Mouse (Mus musculus): ENCODE measurements around the gene Zfp786.
"Not testable (repeated sequence)": the region's sequence is repeated elsewhere in the genome, so short reads cannot be mapped to it uniquely, and the experiment has no call there.

Zfp786 gene

DNA sequence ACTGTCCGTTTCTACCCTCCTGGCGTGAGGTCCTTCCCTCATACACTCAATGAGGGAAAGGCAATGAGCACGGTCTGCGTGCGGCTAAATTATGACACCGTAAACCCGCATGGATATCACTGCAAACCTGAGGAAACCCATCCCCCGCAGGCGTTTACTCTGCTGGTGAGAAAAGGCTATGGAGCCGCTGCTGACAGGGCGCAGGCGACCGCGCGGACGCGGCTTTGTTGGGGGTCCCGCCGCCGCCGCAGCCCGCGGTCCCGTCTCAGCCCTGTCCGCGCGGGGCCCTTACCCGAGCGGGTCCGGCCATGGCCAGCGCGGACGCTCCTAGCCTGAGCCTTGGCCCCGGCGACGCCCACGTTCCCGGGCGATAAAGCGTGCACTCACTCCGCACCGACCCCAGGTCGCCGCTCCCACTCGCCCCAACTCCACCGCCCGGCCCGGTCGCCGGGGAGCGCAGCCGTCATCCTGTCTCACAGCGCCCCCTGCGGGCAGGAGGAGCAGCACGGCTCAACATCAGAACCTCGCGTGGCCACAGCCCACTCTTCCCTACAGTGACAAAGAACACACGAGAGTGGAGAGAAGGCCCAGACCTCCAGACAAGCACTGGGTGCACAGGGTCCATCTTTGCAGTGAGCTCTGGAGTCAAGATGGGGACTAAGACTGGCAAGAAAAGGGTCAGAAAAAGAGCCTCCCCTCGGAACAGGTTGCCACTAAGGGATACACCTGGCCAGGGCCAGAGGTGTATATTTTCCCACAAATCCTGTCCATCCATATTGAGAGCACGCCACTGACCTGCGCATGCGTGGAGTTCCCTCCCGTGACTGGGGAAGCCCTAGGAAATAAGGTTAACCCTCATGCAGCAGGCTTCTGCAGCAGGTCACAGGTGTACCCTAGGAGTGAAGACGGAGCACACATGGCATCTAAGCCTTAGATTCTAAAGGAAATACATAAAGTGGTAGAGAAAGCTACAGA, at the start of gene Zfp786:
TSS of gene Zfp786 (minus strand) at position 764 of the 975 bp plus-strand sequence.
- peak; percentile 98 for DNase-seq

DNA sequence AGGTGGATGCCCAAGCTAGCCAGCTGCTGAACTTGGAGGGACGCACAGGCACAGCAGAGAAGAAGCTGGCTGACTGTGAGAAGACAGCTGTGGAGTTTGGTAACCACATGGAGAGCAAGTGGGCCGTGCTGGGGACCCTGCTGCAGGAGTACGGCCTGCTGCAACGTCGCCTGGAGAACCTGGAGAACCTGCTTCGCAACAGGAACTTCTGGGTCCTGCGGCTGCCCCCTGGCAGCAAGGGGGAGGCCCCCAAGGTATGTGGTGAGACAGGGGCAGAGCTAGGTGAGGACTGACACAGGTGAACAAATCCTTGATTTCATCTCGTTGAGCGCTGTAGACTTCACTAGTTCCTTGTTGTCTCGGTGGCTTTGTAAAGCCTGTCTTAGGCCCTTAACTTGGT, 49.5 kb upstream of the Zfp786 start:
- DNase-seq: no peak

DNA sequence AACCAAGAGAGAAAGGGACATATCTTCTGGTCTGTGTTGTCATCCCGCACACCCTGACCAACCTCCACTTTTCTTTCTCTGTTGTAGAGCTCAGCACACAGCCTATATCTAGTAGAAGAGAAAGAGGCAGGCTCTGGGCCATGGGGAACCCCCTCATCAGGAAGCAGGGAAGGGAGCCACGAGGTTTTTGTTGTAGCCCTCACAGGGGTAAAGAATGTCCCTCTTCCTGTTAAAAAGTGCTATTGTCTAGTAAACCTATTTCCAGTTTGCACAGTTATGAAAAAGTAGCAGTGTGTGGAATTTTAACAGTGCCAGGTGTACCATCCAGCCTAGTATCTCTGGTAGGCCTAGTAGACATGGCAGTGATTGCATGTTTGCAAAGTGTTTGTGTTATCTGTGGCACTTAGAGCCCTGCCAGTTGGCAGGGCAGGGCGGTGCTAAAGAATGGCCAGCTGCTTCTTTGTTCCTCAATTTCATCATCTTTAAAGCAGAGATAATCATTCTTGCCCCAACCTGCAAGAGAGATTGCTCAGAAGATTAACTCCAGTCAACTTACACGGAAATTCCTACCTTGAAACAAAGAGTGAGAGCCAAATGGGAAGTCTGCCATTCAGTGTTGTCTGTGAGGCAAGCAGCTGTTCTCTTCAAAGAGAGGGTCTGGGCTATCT, 48.5 kb upstream of the Zfp786 start:
- DNase-seq: no peak

GRCm38 (mm10) chr6:47878593-47878992, 47.9 kb upstream of the Zfp786 start:
- DNase-seq: no peak

GRCm38 (mm10) chr6:47878133-47878514, 47.5 kb upstream of the Zfp786 start:
- peak; percentile 40 for DNase-seq

- DNase-seq: peak; percentile 82
Measured at GRCm38 (mm10) chr6:47877461-47878132, 46.9 kb upstream of the Zfp786 start.

DNA sequence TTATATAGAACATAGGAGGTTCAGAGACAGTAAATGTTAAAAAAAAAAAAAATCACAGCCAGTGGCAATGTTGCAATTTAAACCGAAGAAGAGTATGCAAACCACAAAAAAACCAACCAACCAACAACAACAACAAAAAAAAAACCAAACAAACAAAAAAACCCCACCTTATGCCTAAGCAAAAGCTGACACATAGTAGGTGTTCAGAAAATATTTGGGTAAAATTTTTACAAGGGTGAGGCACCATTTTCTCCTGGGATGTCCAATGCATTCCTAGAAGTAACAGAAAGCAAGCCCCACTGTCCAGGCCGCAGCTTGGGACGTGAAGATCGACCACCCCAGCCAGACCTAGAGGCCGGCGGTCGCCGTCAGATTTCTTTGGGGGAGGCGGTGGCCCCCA, 46.4 kb upstream of the Zfp786 start, which contains the start of gene Zfp282:
TSS of gene Zfp282 (plus strand) at position 147 of the 400 bp plus-strand sequence.
- no peak for DNase-seq

DNA sequence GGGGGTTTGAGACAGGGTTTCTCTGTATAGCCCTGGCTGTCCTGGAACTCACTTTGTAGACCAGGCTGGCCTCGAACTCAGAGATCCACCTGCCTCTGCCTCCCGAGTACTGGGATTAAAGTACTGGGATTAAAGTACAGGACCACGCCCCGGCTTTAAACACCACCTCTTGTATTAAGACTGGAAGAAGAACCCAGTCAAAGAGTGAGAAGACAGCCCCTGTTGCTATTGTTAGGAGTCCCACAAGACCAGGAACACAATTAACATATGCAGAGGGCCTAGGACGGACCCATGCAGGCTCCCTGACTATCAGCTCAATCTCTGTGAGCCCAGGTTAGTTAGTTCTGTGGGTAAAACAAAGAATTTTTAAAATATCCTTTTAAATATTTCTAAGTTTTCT, 41.6 kb upstream of the Zfp786 start:
- no peak for DNase-seq

GRCm38 (mm10) chr6:47857729-47858128, 27.1 kb upstream of the Zfp786 start:
- DNase-seq: not testable (repeated sequence)

DNA sequence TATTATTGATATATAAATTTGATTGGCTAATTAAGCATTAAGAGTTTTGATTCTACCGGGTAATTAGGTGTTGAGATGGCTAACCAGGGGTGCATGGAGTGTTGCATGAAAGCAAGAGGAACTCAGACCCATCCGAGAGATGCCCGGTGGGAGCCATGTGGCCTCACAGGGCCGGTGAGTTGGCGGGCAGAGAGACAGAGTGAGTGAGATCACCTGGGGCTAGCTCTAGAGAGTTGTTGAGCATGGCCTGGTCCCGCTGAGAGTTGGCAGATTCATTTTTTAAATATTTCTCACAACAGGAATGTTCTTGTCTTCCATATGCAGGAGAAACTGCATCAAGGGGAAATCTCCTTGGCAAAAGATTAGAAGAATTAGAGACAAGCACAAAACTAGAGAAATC, 26.6 kb upstream of the Zfp786 start:
- DNase-seq: no peak

GRCm38 (mm10) chr6:47845779-47846178, 15.1 kb upstream of the Zfp786 start:
- no peak for DNase-seq

DNA sequence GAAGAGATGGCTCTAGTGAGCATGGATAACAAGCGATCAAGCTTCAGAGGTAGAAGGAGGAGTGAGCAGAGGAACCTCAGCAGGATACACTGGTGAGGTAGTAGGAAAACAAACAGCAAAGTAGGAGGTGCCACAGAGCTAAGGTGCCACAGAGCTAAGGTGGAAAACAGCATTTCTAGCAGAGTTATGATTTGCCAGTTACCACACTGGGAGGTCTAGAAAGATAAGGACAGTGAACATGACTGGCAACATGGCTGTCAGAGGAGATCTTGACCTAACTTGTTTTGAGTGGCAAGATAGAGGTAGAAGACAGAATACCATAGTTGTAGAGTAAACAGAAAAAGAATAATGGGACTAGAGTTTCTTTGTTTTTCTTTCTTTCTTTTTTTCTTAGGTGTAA, 11.7 kb upstream of the Zfp786 start:
- no peak for DNase-seq

DNA sequence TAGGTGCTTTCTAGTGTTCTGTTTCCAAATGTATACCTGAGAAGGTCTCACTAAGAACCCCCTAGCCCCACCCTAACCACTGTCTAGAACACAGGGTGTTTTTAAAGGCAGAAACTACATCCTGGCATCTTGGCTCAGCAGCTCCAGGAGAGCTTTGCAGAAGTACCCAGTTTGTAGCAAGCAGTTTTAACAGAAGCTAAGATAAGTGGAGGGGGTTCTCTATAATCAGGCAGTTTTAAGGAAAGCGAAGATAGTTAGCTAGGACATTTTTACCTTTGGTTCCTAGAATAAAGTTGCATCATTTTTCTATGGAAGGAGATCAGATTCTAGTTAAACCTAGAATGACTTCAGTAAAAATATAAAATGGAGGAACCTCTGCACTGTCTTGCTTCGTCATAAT, 11.2 kb upstream of the Zfp786 start:
- no peak for DNase-seq

GRCm38 (mm10) chr6:47841077-47841476, 10.4 kb upstream of the Zfp786 start:
- DNase-seq: no peak

GRCm38 (mm10) chr6:47837630-47838029, 7.0 kb upstream of the Zfp786 start:
- no peak for DNase-seq

DNA sequence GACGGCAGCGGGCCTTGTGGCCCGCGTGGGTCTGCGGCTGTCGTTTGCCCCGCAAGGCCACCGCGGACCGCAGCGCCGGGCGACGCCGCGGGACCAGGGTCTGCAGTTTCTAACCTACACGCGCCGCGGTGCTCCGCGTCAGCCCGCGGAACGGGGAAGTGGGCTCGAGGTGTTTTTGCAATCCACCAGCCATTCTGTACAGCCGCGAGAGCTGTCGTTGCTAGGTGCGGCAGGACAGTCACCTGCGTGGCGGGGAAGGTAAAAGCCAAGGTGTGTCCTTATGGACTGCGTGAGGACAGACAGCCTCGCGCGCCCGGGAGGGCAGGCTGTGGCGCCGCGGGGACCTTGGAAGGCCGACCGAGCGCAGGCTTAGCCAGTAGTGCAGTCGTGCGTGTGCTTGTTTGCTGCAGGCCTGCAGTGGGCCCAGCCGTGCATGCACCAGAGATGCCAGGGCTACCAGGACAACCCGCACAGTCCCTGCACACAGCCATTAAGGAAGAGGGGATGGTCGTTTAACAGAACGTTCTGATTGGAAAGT, 5.4 kb upstream of the Zfp786 start:
- DNase-seq: peak; percentile 67

DNA sequence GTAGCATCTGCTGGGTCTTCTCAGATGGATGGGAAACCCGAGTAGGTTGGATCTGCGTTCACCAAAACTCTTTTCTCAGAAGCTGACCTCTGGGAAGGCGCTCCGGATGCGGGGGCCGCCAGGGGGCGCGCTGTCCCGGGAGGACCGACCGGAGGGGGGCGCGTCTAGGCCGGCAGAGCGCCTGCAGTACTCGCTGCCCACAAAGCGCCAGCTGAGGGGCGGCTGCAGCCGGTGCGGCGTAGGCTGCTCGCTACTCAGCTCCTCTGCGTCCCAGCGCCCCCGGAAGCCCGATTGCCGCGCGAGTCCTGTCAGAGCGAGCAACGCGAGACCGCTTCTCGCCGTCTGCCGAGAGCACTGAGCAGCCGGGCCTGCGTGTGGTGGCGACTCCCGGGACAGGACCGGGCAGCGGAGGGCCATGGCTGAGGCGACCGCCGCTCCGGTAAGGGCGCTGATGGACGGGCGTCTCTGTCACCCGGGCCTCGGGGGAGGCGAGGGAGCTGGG, 4.9 kb upstream of the Zfp786 start, which contains the start of gene Zfp398:
TSS of gene Zfp398 (plus strand) at position 180 of the 502 bp plus-strand sequence.
- peak; percentile 99 for DNase-seq

DNA sequence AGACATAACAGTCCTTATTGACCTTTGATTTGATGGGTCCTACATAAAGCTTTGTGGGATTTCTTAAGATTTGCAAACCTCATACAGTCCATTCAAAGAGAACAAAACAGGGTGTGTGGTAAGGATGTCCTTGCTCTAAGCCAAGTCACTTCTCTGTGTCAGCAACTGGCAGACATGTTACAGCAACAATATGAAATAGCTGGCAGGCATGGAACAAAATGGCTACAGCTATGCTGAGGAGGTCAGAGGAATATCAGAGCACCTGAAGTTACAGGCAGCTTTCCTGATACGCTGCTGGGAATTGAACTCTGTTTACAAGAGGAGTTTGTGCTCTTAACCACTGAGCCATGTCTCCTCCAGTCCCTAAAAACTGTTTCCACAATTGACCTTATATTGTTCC, 1.6 kb upstream of the Zfp786 start:
- no peak for DNase-seq

DNA sequence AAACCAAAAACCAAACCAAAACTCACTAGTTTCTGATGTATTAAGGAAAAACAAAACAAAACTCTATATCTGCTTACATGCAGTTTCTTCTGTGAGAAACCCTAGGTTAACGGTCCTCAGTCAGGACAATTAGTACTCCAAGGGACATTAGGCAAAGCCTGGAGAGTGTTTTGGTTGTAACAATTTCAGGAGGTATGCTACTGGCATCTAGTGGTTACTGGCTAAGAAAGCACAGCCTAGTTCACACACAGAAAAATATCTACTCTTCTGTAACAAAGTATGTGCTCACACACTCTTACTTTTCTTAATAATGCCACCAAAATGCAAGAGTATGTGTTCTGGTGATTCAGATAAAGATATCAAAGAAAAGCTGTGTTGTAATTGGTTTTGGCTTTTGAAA, 1.7 kb downstream of the Zfp786 start:
- DNase-seq: no peak

- no peak for DNase-seq
Measured at GRCm38 (mm10) chr6:47827462-47827861, 3.2 kb downstream of the Zfp786 start.

DNA sequence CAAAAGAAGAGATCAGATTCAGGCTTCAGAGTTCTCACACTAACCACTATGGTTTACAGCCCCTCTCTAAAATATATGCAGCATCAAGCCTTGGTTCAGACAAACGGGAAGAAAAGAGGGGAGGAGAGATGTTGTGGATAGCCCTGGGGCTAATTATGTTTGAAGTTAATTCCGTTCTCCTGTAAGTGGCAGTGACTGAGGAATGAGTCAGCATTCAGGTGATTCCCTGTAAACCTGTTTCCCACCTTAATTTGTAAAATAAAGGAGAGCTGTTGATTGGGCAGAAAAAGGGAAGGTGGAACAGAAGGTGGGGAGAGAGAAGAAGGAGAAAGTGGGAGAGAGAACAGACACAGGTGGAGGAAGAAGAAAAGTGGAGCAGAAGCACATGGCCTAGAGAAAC, 6.4 kb downstream of the Zfp786 start:
- no peak for DNase-seq

DNA sequence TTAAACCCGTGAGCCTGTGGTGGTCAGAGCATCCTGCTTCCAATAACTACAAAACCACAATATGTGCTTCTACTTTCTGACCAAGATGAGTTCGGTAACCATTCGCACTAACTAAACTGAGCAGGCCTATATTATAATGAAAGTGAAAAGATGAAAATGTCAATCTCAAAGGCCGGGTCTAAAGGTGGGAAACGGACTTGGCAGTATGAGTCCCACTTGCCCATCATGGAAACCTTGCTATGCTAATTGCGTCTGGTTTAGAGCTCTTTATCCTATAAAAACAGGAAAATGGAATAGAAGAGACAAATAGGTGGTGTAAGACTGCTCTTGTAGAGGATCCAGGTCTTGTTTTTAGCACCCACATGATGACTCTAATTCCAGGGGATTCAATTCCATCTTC, 8.9 kb downstream of the Zfp786 start:
- DNase-seq: no peak

DNA sequence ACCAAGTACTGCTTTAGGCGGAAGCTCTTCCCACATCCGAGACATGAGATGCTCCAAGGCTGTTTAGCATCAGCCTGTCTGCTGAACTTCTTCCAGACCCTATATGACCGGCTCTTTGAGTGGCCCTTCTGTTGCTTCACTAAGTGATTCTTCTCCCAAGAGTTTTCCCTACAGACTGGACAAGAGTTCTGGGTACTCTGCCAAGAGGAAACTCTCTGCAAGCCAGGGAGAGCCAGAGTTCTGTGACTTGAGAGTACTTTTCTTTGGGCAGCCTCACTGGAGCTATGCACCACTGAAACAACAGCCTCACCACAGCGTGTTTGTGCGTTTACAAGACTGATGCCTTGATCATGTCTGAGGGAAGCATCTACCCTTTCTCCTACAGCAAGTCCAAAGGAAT, 9.4 kb downstream of the Zfp786 start:
- DNase-seq: no peak
